Mouse (Mus musculus): Measurements from ENCODE around the gene Grpel1. TPM values are rescaled to one million over a fixed set of nuclear protein-coding genes. Genes with fewer than 3 reads are reported as not detected.

Gene Grpel1
- polyA plus RNA-seq, 1 experiment from 2014 or later, result 66.4 TPM

DNA sequence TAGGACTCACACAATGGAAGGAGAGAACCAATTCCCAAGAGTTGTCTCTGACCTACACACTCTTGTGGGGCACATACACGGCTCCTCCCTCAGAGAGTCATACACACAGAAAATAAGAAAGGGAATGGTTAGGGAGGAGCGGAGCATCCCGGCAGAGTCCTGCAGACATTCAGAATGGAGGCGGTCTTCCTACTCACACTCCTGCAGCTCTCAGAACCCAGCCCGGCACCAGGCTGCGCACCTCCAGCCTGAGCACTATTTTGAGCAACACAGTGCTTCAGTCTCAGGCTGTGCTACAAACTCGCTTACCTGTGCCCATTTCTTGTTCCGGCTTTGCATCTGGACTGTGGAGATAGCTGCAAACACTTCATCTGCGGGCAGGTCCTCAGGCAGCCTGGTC, 29.9 kb downstream of the Grpel1 start:
- no peak overlapping the region for H3K9ac ChIP-seq (replicated peaks; ENCODE audit: low read length)
- peaks cover 44% of the 10 kb centered on the region for H3K36me3 ChIP-seq (ENCODE audit: insufficient read depth, low read length)
- H3K27me3 ChIP-seq (ENCODE audit: insufficient read depth, low read length), result no peaks in the 10 kb centered on the region
- ATAC-seq (ENCODE audit: low FRiP score, low TSS enrichment), result no peak
- H3K4me3 ChIP-seq (ENCODE audit: low read length), result no peak overlapping the region
- H3K4me1 ChIP-seq (ENCODE audit: insufficient read depth, low read length), result peaks cover 6% of the 10 kb centered on the region
- 95% methylated on average over 9 of the region's 9 CpGs for WGBS
- H3K27ac ChIP-seq (ENCODE audit: low read length), result no peak overlapping the region
- no peak overlapping the region for H3K4me2 ChIP-seq (replicated peaks; ENCODE audit: low read depth, low read length)
- H3K9me3 ChIP-seq (ENCODE audit: low read length), result no peaks in the 10 kb centered on the region

GRCm38 (mm10) chr5:36505235-36505634, 40.4 kb downstream of the Grpel1 start:
- WGBS, result 88% methylated on average over 7 of the region's 7 CpGs
- H3K27ac ChIP-seq (ENCODE audit: low read length), result no peak overlapping the region
- H3K9ac ChIP-seq (replicated peaks; ENCODE audit: low read length), result no peak overlapping the region
- ATAC-seq (ENCODE audit: low FRiP score, low TSS enrichment), result no peak
- no peaks in the 10 kb centered on the region for H3K27me3 ChIP-seq (ENCODE audit: insufficient read depth, low read length)
- H3K9me3 ChIP-seq (ENCODE audit: low read length), result no peaks in the 10 kb centered on the region
- no peak overlapping the region for H3K4me3 ChIP-seq (ENCODE audit: low read length)
- no peak overlapping the region for H3K4me2 ChIP-seq (replicated peaks; ENCODE audit: low read depth, low read length)
- H3K4me1 ChIP-seq (ENCODE audit: insufficient read depth, low read length), result no peaks in the 10 kb centered on the region
- H3K36me3 ChIP-seq (ENCODE audit: insufficient read depth, low read length), result peaks cover 50% of the 10 kb centered on the region

DNA sequence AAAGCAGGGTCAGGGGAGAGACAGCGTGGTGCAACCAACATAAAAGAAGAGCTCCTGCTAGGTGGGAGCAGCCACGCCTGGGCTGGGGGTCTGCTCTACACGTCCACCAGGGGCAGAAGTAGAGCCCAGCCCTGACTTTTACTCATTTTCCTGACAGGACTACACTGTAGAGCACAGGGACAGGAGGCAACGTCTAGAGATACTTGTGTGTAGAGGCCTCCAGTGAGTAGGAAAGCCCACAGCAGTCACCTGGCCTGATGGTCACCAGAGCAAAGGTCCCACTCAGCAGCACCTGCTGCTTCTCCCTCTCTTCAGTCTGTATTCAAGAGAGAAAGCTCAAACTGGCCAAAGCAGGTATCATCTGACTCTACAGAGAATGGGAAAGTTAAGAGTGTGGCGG, 40.8 kb downstream of the Grpel1 start:
- H3K27me3 ChIP-seq (ENCODE audit: insufficient read depth, low read length), result no peaks in the 10 kb centered on the region
- H3K27ac ChIP-seq (ENCODE audit: low read length), result no peak overlapping the region
- no peaks in the 10 kb centered on the region for H3K9me3 ChIP-seq (ENCODE audit: low read length)
- ATAC-seq (ENCODE audit: low FRiP score, low TSS enrichment), result no peak
- no peak overlapping the region for H3K4me2 ChIP-seq (replicated peaks; ENCODE audit: low read depth, low read length)
- no peak overlapping the region for H3K9ac ChIP-seq (replicated peaks; ENCODE audit: low read length)
- H3K36me3 ChIP-seq (ENCODE audit: insufficient read depth, low read length), result peaks cover 53% of the 10 kb centered on the region
- WGBS, result 76% methylated on average over 5 of the region's 5 CpGs
- H3K4me1 ChIP-seq (ENCODE audit: insufficient read depth, low read length), result no peaks in the 10 kb centered on the region
- H3K4me3 ChIP-seq (ENCODE audit: low read length), result no peak overlapping the region

DNA sequence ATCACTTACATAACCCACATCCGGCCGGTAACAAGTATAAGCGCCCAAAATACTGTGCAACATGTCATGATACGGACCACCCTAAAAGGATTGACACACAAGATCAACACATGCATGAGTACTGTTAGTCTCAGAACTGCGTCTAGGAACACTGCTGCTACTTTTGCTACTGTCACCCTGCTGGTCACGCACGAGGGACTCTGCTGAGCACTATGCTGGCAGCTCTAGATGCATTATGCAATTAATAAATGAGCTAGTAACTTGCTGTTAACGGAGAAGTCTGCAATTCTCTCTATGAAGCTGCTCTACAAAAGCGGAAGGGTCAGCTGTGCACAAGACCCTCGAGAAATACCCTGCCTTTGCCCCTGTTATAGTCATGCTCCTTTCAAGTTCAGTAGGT, 43.6 kb downstream of the Grpel1 start:
- peak; percentile 61; the same call in 1 of the 2 replicates for ATAC-seq (ENCODE audit: low FRiP score, low TSS enrichment)
- Histone ChIP-seq H3K4me1 (ENCODE audit: insufficient read depth, low read length) (no peaks in the 10 kb centered on the region), H3K4me3 (ENCODE audit: low read length) (no peak overlapping the region), H3K9me3 (ENCODE audit: low read length) (no peaks in the 10 kb centered on the region), H3K27ac (ENCODE audit: low read length) (peak overlapping the region; percentile 40; the same call in 1 of the 2 replicates), H3K27me3 (ENCODE audit: insufficient read depth, low read length) (no peaks in the 10 kb centered on the region), H3K4me2 (replicated peaks; ENCODE audit: low read depth, low read length) (no peak overlapping the region), H3K9ac (replicated peaks; ENCODE audit: low read length) (no peak overlapping the region), H3K36me3 (ENCODE audit: insufficient read depth, low read length) (peaks cover 51% of the 10 kb centered on the region)
- WGBS, result 92% methylated on average over 10 of the region's 10 CpGs

- H3K4me2 ChIP-seq (replicated peaks; ENCODE audit: low read depth, low read length), result no peak overlapping the region
- H3K9me3 ChIP-seq (ENCODE audit: low read length), result no peaks in the 10 kb centered on the region
- no peak for ATAC-seq (ENCODE audit: low FRiP score, low TSS enrichment)
- peaks cover 48% of the 10 kb centered on the region for H3K36me3 ChIP-seq (ENCODE audit: insufficient read depth, low read length)
- 97% methylated on average over 2 of the region's 2 CpGs for WGBS
- H3K27ac ChIP-seq (ENCODE audit: low read length), result no peak overlapping the region
- H3K4me1 ChIP-seq (ENCODE audit: insufficient read depth, low read length), result no peaks in the 10 kb centered on the region
- H3K27me3 ChIP-seq (ENCODE audit: insufficient read depth, low read length), result no peaks in the 10 kb centered on the region
- H3K4me3 ChIP-seq (ENCODE audit: low read length), result no peak overlapping the region
- H3K9ac ChIP-seq (replicated peaks; ENCODE audit: low read length), result no peak overlapping the region
Measured at GRCm38 (mm10) chr5:36510956-36511355, 46.2 kb downstream of the Grpel1 start.

GRCm38 (mm10) chr5:36515126-36515525, 50.3 kb downstream of the Grpel1 start:
- Histone ChIP-seq H3K36me3 (ENCODE audit: insufficient read depth, low read length) (peaks cover 64% of the 10 kb centered on the region), H3K27me3 (ENCODE audit: insufficient read depth, low read length) (no peaks in the 10 kb centered on the region), H3K9me3 (ENCODE audit: low read length) (no peaks in the 10 kb centered on the region), H3K27ac (ENCODE audit: low read length) (no peak overlapping the region), H3K4me2 (replicated peaks; ENCODE audit: low read depth, low read length) (no peak overlapping the region), H3K4me3 (ENCODE audit: low read length) (no peak overlapping the region), H3K4me1 (ENCODE audit: insufficient read depth, low read length) (no peaks in the 10 kb centered on the region), H3K9ac (replicated peaks; ENCODE audit: low read length) (no peak overlapping the region)
- ATAC-seq (ENCODE audit: low FRiP score, low TSS enrichment), result no peak
- 100% methylated on average over 1 of the region's 1 CpGs for WGBS

DNA sequence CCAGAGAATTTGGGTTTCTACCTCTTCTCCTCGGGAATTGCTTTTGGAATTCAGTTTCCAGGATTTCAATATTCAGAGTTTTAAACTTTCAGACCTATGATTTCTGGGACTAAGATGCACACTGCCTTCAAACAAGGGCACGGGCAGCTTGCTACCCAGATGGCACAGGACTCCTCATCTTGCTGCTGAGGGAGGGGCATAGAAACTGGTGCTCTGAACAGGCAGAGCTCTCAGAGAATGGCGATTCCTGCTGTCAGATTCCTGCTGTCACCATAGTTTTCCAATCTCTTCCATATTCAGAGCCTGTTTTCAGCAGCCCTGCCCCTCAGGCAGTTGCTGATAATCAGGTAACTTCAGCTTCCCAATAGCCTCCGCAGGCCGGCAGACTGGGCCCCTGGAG, 50.8 kb downstream of the Grpel1 start:
- H3K4me2 ChIP-seq (replicated peaks; ENCODE audit: low read depth, low read length), result no peak overlapping the region
- H3K27ac ChIP-seq (ENCODE audit: low read length), result no peak overlapping the region
- H3K4me1 ChIP-seq (ENCODE audit: insufficient read depth, low read length), result no peaks in the 10 kb centered on the region
- peaks cover 65% of the 10 kb centered on the region for H3K36me3 ChIP-seq (ENCODE audit: insufficient read depth, low read length)
- no peak overlapping the region for H3K4me3 ChIP-seq (ENCODE audit: low read length)
- no peak overlapping the region for H3K9ac ChIP-seq (replicated peaks; ENCODE audit: low read length)
- H3K27me3 ChIP-seq (ENCODE audit: insufficient read depth, low read length), result no peaks in the 10 kb centered on the region
- no peaks in the 10 kb centered on the region for H3K9me3 ChIP-seq (ENCODE audit: low read length)
- ATAC-seq (ENCODE audit: low FRiP score, low TSS enrichment), result no peak
- 92% methylated on average over 5 of the region's 5 CpGs for WGBS

- WGBS, result 80% methylated on average over 3 of the region's 3 CpGs
- no peaks in the 10 kb centered on the region for H3K9me3 ChIP-seq (ENCODE audit: low read length)
- no peak overlapping the region for H3K27ac ChIP-seq (ENCODE audit: low read length)
- H3K9ac ChIP-seq (replicated peaks; ENCODE audit: low read length), result no peak overlapping the region
- no peak overlapping the region for H3K4me2 ChIP-seq (replicated peaks; ENCODE audit: low read depth, low read length)
- H3K4me1 ChIP-seq (ENCODE audit: insufficient read depth, low read length), result no peaks in the 10 kb centered on the region
- no peaks in the 10 kb centered on the region for H3K27me3 ChIP-seq (ENCODE audit: insufficient read depth, low read length)
- no peak for ATAC-seq (ENCODE audit: low FRiP score, low TSS enrichment)
- peaks cover 57% of the 10 kb centered on the region for H3K36me3 ChIP-seq (ENCODE audit: insufficient read depth, low read length)
- no peak overlapping the region for H3K4me3 ChIP-seq (ENCODE audit: low read length)
Measured at GRCm38 (mm10) chr5:36517596-36517995, 52.8 kb downstream of the Grpel1 start.

GRCm38 (mm10) chr5:36519751-36520150, 55.0 kb downstream of the Grpel1 start:
- Histone ChIP-seq H3K9me3 (ENCODE audit: low read length) (no peaks in the 10 kb centered on the region), H3K4me3 (ENCODE audit: low read length) (no peak overlapping the region), H3K36me3 (ENCODE audit: insufficient read depth, low read length) (peaks cover 52% of the 10 kb centered on the region), H3K27me3 (ENCODE audit: insufficient read depth, low read length) (no peaks in the 10 kb centered on the region), H3K9ac (replicated peaks; ENCODE audit: low read length) (no peak overlapping the region), H3K4me1 (ENCODE audit: insufficient read depth, low read length) (peaks cover 7% of the 10 kb centered on the region; the same call in 1 of the 2 replicates), H3K27ac (ENCODE audit: low read length) (no peak overlapping the region), H3K4me2 (replicated peaks; ENCODE audit: low read depth, low read length) (no peak overlapping the region)
- WGBS, result 86% methylated on average over 3 of the region's 3 CpGs
- ATAC-seq (ENCODE audit: low FRiP score, low TSS enrichment), result no peak

- H3K36me3 ChIP-seq (ENCODE audit: insufficient read depth, low read length), result peaks cover 33% of the 10 kb centered on the region
- no peak for ATAC-seq (ENCODE audit: low FRiP score, low TSS enrichment)
- peaks cover 7% of the 10 kb centered on the region; the same call in 1 of the 2 replicates for H3K4me1 ChIP-seq (ENCODE audit: insufficient read depth, low read length)
- no peaks in the 10 kb centered on the region for H3K9me3 ChIP-seq (ENCODE audit: low read length)
- H3K4me2 ChIP-seq (replicated peaks; ENCODE audit: low read depth, low read length), result no peak overlapping the region
- 45% methylated on average over 2 of the region's 2 CpGs for WGBS
- no peak overlapping the region for H3K4me3 ChIP-seq (ENCODE audit: low read length)
- no peaks in the 10 kb centered on the region for H3K27me3 ChIP-seq (ENCODE audit: insufficient read depth, low read length)
- no peak overlapping the region for H3K9ac ChIP-seq (replicated peaks; ENCODE audit: low read length)
- no peak overlapping the region for H3K27ac ChIP-seq (ENCODE audit: low read length)
Measured at GRCm38 (mm10) chr5:36522782-36523181, 58.0 kb downstream of the Grpel1 start.
